Mouse (Mus musculus) CH12.LX (cell line): ENCODE measurements around the gene Ankrd13c.

Experiments
- CTCF ChIP-seq, 2 experiments: IDR thresholded peaks in 1 of 2; conservative IDR thresholded peaks in 1 of 2; 2 replicates each; pipeline ENCODE4 v1.5.1; 2011 to 2012; ENCODE audit warnings: low read depth in 2 of 2, low read length in 2 of 2, improper control_type of control experiment in 1 of 2, inconsistent platforms in 1 of 2, mild to moderate bottlenecking in 1 of 2, moderate library complexity in 1 of 2
- EP300 ChIP-seq: IDR thresholded peaks from 2 replicates; pipeline ENCODE4 v1.6.1; 2011; ENCODE audit warnings: low read length, improper control_type of control experiment

- no peak for TF ChIP-seq EP300
- no peak for TF ChIP-seq CTCF (conservative IDR thresholded peaks at IDR 0.05 in 1 of 2, IDR thresholded peaks at IDR 0.05 in 1 of 2; ENCODE audit: low read depth in 2 of 2, low read length in 2 of 2)
Measured at GRCm38 (mm10) chr3:157971151-157971550, 24.1 kb downstream of the Ankrd13c start.
